Mouse (Mus musculus) frontal cortex, postnatal 25 days (tissue): ENCODE measurements at regions not wholly inside any gene's neighbourhood (a gene's known extent, or its start where the extent isn't known, plus 50 kb on each side); places are given as distances from the start of the nearest gene placed in this dataset.

Experiments
- DNase-seq, 2 experiments: peaks; one replicate each; pipeline ENCODE4 v3.0.0; 2022; ENCODE audit warnings: low spot score in 2 of 2

GRCm38 (mm10) chr8:78004891-78005290 is 208.2 kb upstream of the Ttc29 start:
- no peak for DNase-seq

GRCm38 (mm10) chr8:78013101-78013500 is 200.0 kb upstream of the Ttc29 start:
- DNase-seq, result no peak

- DNase-seq, result no peak
Measured at GRCm38 (mm10) chr8:78018430-78019180, 194.5 kb upstream of the Ttc29 start.

- no peak for DNase-seq
Measured at GRCm38 (mm10) chr8:78021473-78021872, 191.6 kb upstream of the Ttc29 start.

GRCm38 (mm10) chr8:78022986-78023385 is 190.1 kb upstream of the Ttc29 start:
- no peak for DNase-seq

GRCm38 (mm10) chr8:78023467-78023866 is 189.6 kb upstream of the Ttc29 start:
- DNase-seq, result no peak

GRCm38 (mm10) chr8:78023936-78024335 is 189.2 kb upstream of the Ttc29 start:
- no peak for DNase-seq

- DNase-seq, result no peak
Measured at GRCm38 (mm10) chr8:78024964-78025363, 188.1 kb upstream of the Ttc29 start.

GRCm38 (mm10) chr8:78027371-78027770 is 185.7 kb upstream of the Ttc29 start:
- no peak for DNase-seq

- DNase-seq, result no peak
Measured at GRCm38 (mm10) chr8:78028928-78029327, 184.2 kb upstream of the Ttc29 start.

- no peak for DNase-seq
Measured at GRCm38 (mm10) chr8:78031811-78032210, 181.3 kb upstream of the Ttc29 start.

- DNase-seq, result no peak
Measured at GRCm38 (mm10) chr8:78034687-78035086, 178.4 kb upstream of the Ttc29 start.

- DNase-seq, result no peak
Measured at GRCm38 (mm10) chr8:78037218-78037617, 175.9 kb upstream of the Ttc29 start.

GRCm38 (mm10) chr8:78046691-78047090 is 166.4 kb upstream of the Ttc29 start:
- no peak for DNase-seq

- DNase-seq, result no peak
Measured at GRCm38 (mm10) chr8:78050768-78051167, 162.3 kb upstream of the Ttc29 start.

GRCm38 (mm10) chr8:78054435-78054834 is 158.7 kb upstream of the Ttc29 start:
- DNase-seq, result no peak

GRCm38 (mm10) chr8:78054920-78055319 is 158.2 kb upstream of the Ttc29 start:
- DNase-seq, result no peak

- no peak for DNase-seq
Measured at GRCm38 (mm10) chr8:78055531-78055930, 157.6 kb upstream of the Ttc29 start.

- DNase-seq, result no peak
Measured at GRCm38 (mm10) chr8:78057357-78057756, 155.7 kb upstream of the Ttc29 start.

- DNase-seq, result no peak
Measured at GRCm38 (mm10) chr8:78061827-78062719, 151.0 kb upstream of the Ttc29 start.

GRCm38 (mm10) chr8:78063529-78063928 is 149.6 kb upstream of the Ttc29 start:
- DNase-seq, result peak; percentile 6 to 27

- DNase-seq, result no peak
Measured at GRCm38 (mm10) chr8:78064161-78064560, 148.9 kb upstream of the Ttc29 start.
